In genomic region chr6:72597956-72598753, GRCm38 (mm10) we compare ENCODE assay signal across 8 mouse cellular contexts. TPM values are rescaled to one million over a fixed set of nuclear protein-coding genes. Genes with fewer than 3 reads are reported as not detected.
DNase-seq lines count a peak whose midpoint lies in the region; ATAC-seq and TF ChIP-seq lines count a peak whose summit lies in the region.

Gene Elmod3, minus strand, starts transcription at chr6:72598413.
Gene Retsat, plus strand, starts transcription at chr6:72598475.

- peak; percentile 87 for DNase-seq in A20 (ENCODE audit: low read depth, low spot score)
- peak; percentile 96 to 97 for DNase-seq in heart, adult 9 months (ENCODE audit: low spot score in 2 of 2)
- peak; percentile 70 to 71 for DNase-seq in monocyte, adult 2 months (ENCODE audit: low read depth in 1 of 2, low spot score in 2 of 2)
- DNase-seq in spleen, postnatal 36 days (ENCODE audit: low spot score in 2 of 2): peak; percentile 83 to 90

- peak within 1 kb of the TSS; percentile 89 for H3K4me3 ChIP-seq in bone marrow macrophage, adult 2 months (ENCODE audit: insufficient read depth, low read length)
- H3K4me3 ChIP-seq in embryonic fibroblast, embryonic 13.5 days (ENCODE audit: insufficient read depth, low read length): peak within 1 kb of the TSS; percentile 67
- peak within 1 kb of the TSS; percentile 70 for H3K4me3 ChIP-seq in kidney, embryonic 14.5 days (ENCODE audit: low read length)
- peak within 1 kb of the TSS; percentile 69 for H3K4me3 ChIP-seq in limb, embryonic 15.5 days

- H3K27ac ChIP-seq in bone marrow macrophage, adult 2 months (ENCODE audit: insufficient read depth, low read depth, low read length): peak within 1 kb of the TSS; percentile 48; the same call in 1 of the 2 replicates
- H3K27ac ChIP-seq in embryonic fibroblast, embryonic 13.5 days (ENCODE audit: insufficient read depth, low read length): no peak within 1 kb of the TSS
- H3K27ac ChIP-seq in kidney, embryonic 14.5 days (ENCODE audit: low read depth, low read length): peak within 1 kb of the TSS; percentile 76
- H3K27ac ChIP-seq in limb, embryonic 15.5 days: peak within 1 kb of the TSS; percentile 92

- peak; percentile 92 for ATAC-seq in kidney, embryonic 14.5 days (ENCODE audit: low FRiP score, low TSS enrichment)
- ATAC-seq in limb, embryonic 15.5 days (ENCODE audit: insufficient number of reproducible peaks, low FRiP score, low TSS enrichment, low read depth): peak; percentile 87

- peaks cover 13% of the 10 kb centered on the region for H3K4me1 ChIP-seq in bone marrow macrophage, adult 2 months (ENCODE audit: control insufficient read depth, insufficient read depth, low read length)
- peaks cover 2% of the 10 kb centered on the region; the same call in 1 of the 2 replicates for H3K4me1 ChIP-seq in embryonic fibroblast, embryonic 13.5 days (ENCODE audit: control insufficient read depth, insufficient read depth, low read length)
- H3K4me1 ChIP-seq in kidney, embryonic 14.5 days (ENCODE audit: control insufficient read depth, insufficient read depth, low read length): peaks cover 17% of the 10 kb centered on the region
- H3K4me1 ChIP-seq in limb, embryonic 15.5 days: peaks cover 26% of the 10 kb centered on the region

- 1% methylated on average over 38 of the region's 38 CpGs for WGBS in kidney, embryonic 14.5 days
- WGBS in limb, embryonic 15.5 days: under 1% methylated on average over 38 of the region's 38 CpGs

- no peaks in the 10 kb centered on the region for H3K9me3 ChIP-seq in kidney, embryonic 14.5 days (ENCODE audit: control insufficient read depth, low read length)
- H3K9me3 ChIP-seq in limb, embryonic 15.5 days: no peaks in the 10 kb centered on the region

- peak within 1 kb of the TSS; percentile 64 for H3K4me2 ChIP-seq in kidney, embryonic 14.5 days (replicated peaks; ENCODE audit: low read depth, low read length)
- peak within 1 kb of the TSS; percentile 76 for H3K4me2 ChIP-seq in limb, embryonic 15.5 days

- H3K36me3 ChIP-seq in kidney, embryonic 14.5 days (ENCODE audit: control insufficient read depth, insufficient read depth, low read length): peaks cover under 1% of the 10 kb centered on the region; the same call in 1 of the 2 replicates
- H3K36me3 ChIP-seq in limb, embryonic 15.5 days: peaks cover 7% of the 10 kb centered on the region; the same call in 1 of the 2 replicates

- peak within 1 kb of the TSS; percentile 64 for H3K9ac ChIP-seq in kidney, embryonic 14.5 days (ENCODE audit: low read depth, low read length)
- peak within 1 kb of the TSS; percentile 68 for H3K9ac ChIP-seq in limb, embryonic 15.5 days

- no peaks in the 10 kb centered on the region for H3K27me3 ChIP-seq in kidney, embryonic 14.5 days (ENCODE audit: control insufficient read depth, insufficient read depth, low read length)
- no peaks in the 10 kb centered on the region for H3K27me3 ChIP-seq in limb, embryonic 15.5 days

- peak; percentile 61; the same call in 1 of the 2 replicates for TF ChIP-seq POLR2A in bone marrow macrophage, adult 2 months (IDR thresholded peaks at IDR 0.05; ENCODE audit: borderline replicate concordance, low read depth, low read length)
- TF ChIP-seq POLR2A in embryonic fibroblast, embryonic 13.5 days (IDR thresholded peaks at IDR 0.05; ENCODE audit: low read depth, low read length): peak; percentile 98

- TF ChIP-seq CTCF in bone marrow macrophage, adult 2 months (IDR thresholded peaks at IDR 0.05; ENCODE audit: low read depth, low read length): no peak
- TF ChIP-seq CTCF in embryonic fibroblast, embryonic 13.5 days (IDR thresholded peaks at IDR 0.05; ENCODE audit: borderline replicate concordance, insufficient read depth, low read length): no peak

RNA-seq across cellular contexts. Expression of gene Elmod3, which starts in this region (rescaled TPM):
- 12.0 and 12.6 TPM in 2 replicates for polyA plus RNA-seq in bone marrow macrophage, adult 2 months (2012; ENCODE audit: insufficient read depth, insufficient read length, missing spikeins)
- polyA plus RNA-seq in embryonic fibroblast, embryonic 13.5 days (2011; ENCODE audit: insufficient read length, low read depth, missing spikeins): 8.1 and 8.8 TPM in 2 replicates
- 10.4 and 15.0 TPM in 2 replicates for polyA plus RNA-seq in kidney, embryonic 14.5 days (2014; fragmentation: Nextera tagmentation; extraction: Ambion mirVana)
- polyA plus RNA-seq in limb, embryonic 15.5 days (2015; fragmentation: Nextera tagmentation; extraction: Ambion mirVana): 18.2 and 18.8 TPM in 2 replicates

RNA-seq across cellular contexts. Expression of gene Retsat, which starts in this region (rescaled TPM):
- polyA plus RNA-seq in bone marrow macrophage, adult 2 months (2012; ENCODE audit: insufficient read depth, insufficient read length, missing spikeins): 15.7 and 21.3 TPM in 2 replicates
- polyA plus RNA-seq in embryonic fibroblast, embryonic 13.5 days (2011; ENCODE audit: insufficient read length, low read depth, missing spikeins): 11.0 and 12.3 TPM in 2 replicates
- polyA plus RNA-seq in kidney, embryonic 14.5 days (2014; fragmentation: Nextera tagmentation; extraction: Ambion mirVana): 14.7 and 20.1 TPM in 2 replicates
- polyA plus RNA-seq in limb, embryonic 15.5 days (2015; fragmentation: Nextera tagmentation; extraction: Ambion mirVana): 16.3 and 17.3 TPM in 2 replicates
